Mouse (Mus musculus) adrenal gland, postnatal 4 days (tissue): ENCODE measurements around the gene Olfr1378. TPM values are rescaled to one million over a fixed set of nuclear protein-coding genes. Genes with fewer than 3 reads are reported as not detected.

Experiments used
- DNase-seq, 2 experiments: peaks; one replicate each; pipeline ENCODE4 v3.0.0; 2021 to 2022; ENCODE audit warnings: low spot score in 2 of 2, mixed read lengths in 2 of 2
- long read RNA-seq, 2 experiments: library from polyadenylated mRNA; stranded (forward); transcript quantifications; one replicate each; pipeline ENCODE4 v2.0.0; 2021
- total RNA-seq, 2 experiments: library from RNA; stranded (reverse); gene quantifications; 2 replicates each; pipeline ENCODE4 v1.2.3; 2021

Olfr1378 gene
- total RNA-seq, result not detected
- long read RNA-seq, experiment 1, result 0 reads
- long read RNA-seq, experiment 2, result 0 reads

DNA sequence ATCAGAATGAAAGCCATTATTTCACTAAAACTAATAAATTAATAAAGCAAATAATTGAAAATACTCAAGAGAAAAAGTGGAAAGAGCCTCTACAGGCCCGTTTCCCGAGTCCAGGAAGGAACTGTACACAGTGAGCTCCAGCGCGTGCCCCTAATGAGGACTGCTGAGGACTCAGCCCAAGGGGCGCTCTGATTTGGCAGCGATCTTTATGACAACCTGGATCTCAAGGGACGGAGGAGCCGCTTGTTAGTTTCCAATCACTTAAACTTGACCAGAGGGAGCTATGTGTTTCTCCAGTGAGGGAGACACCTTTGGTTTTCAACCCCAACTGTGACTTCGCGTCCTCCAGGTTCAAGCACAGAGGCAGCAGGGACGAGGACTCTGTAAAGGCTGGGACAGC is at the start of gene Olfr1378:
Olfr1378 (plus strand) TSS at position 301 of the 400 bp plus-strand sequence.
- DNase-seq, result no peak

GRCm38 (mm10) chr11:50930469-50931014 is 35.8 kb upstream of the Olfr1378 start:
- no peak for DNase-seq

GRCm38 (mm10) chr11:50931021-50931420 is 35.3 kb upstream of the Olfr1378 start:
- no peak for DNase-seq

DNA sequence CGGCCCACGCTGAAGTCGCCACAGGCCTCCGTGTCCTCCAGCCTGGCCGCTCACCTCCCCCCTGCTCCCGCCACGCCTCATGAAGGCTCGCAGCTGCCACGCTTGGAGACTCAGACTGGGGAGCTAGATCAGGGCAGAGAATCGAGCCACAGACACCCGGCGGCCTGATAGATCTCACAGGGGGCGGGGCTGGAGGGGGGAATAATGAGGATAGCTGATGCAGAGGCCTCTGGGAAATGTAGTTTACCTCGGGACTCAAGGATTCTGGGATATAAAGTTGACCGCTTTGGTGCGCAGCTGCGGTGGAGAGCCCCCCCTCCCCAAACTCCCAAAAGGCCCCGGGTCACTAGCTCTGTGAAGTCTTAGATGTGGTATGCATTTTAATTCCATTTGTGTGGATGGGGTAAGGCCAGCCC is 34.9 kb upstream of the Olfr1378 start, which contains the start of gene Zfp354b:
Zfp354b (minus strand) TSS at position 183 of the 416 bp plus-strand sequence.
- DNase-seq, result peak; percentile 21 to 60

- no peak for DNase-seq
Observed at GRCm38 (mm10) chr11:50932040-50932439, 34.3 kb upstream of the Olfr1378 start.

DNA sequence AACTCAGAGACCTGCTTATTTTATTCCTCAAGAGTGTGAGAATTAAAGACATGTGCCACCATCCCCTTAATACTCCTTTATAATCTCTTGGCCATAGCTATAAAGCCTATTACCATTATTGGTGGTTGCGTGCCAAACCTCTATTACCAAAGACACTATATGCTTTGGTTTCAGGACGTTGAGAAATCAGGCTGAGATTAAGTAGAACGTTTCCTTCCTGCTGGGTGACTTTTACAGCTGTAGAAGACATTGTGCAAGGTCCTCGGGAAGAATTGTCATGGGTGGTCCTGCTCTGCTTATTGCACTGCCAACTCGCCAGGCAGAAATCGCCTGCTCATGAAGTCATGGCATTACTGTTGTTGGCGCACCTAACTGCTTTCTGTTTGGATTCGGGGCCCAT is 27.9 kb upstream of the Olfr1378 start:
- no peak for DNase-seq

DNA sequence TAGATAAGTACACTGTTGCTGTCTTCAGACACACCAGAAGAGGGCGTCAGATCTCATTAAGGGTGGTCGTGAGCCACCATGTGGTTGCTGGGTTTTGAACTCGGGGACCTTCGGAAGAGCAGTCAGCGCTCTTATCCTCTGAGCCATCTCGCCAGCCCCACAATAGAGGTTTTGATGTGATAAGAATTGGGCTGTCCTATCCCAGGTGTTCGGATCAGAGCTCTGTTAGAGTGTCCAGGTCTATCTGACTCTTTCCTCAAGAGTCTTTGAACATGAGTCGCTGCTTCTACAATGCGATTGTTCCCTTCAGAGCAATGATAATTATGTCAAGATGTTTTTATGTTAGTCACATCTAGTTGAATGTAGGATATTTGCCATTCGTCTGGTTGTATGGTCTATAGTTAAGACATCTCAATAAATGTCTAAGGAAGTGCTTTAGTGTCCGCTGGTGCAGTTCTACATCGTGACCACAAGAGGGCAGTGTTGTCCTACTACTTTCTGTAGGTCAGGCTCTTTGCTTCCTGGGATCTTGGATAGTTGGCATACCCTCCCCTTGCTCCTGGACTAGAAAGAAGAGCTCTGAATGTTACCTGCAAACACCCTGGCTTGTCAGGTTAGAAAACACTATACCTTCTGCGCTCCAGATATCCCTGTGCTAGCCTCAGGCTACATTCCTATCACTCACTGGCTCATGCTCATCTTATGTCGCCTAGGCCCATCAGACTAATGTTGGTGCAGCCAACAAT is 26.5 kb upstream of the Olfr1378 start:
- no peak for DNase-seq

DNA sequence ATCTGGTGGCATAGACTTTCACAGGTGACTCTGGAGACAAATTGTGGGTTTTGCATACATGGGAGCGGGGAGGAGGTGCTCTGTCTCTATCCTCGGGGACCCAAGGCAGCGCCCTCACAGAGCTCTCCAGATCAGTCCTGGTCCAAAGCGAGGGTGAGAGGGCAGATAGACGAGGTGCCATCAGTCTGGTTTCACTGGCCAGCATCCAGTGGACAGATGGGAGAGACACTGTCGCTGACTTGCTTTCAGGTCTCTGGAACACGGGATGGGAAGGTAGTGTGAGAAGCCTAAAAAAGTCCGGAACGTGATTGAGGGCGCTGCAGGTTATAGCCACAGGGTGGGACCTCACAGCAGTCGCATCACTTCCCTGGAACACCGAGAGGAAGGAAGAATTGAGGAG is 23.9 kb upstream of the Olfr1378 start:
- no peak for DNase-seq

DNA sequence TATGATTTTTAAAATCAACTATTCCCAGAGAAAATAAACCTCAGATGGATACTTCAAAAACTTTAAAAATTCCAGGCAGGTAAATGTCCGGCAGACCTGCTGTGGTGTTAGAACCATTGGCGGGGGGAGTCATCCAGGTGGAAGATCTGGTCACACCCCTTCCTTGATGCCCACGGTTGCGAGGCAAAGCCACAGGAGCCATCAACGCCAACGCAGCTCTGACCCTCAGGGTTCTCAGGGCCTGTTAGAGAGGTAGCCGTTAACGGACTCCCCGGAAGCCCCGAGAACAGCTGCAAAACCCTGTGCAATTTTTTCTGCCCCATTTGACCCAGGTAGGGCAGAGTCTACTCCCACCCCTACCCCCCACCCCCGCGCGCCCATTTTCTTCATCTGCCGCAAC is 22.8 kb upstream of the Olfr1378 start, which contains the start of gene 4933414I15Rik:
4933414I15Rik (minus strand) TSS at position 260 of the 400 bp plus-strand sequence.
- DNase-seq, result no peak

DNA sequence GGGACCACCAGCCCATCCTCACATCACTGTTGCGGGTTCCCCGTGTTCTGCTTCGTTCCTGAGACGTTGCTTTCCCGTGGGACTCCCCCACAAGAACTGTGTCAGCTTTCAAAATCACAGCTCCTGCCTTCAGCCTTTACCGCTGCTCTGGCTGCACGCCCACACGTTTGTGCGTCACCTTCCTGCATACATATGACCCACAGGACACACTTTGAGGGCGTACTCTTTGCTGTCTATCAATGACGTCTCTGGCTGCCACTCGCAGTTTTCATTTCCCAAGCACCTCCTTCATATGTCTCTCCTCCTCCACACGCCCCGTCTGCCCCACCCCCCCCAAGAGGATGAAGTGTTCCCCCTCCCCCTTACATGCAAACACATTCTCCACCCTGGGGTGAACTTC is 14.0 kb upstream of the Olfr1378 start:
- no peak for DNase-seq

DNA sequence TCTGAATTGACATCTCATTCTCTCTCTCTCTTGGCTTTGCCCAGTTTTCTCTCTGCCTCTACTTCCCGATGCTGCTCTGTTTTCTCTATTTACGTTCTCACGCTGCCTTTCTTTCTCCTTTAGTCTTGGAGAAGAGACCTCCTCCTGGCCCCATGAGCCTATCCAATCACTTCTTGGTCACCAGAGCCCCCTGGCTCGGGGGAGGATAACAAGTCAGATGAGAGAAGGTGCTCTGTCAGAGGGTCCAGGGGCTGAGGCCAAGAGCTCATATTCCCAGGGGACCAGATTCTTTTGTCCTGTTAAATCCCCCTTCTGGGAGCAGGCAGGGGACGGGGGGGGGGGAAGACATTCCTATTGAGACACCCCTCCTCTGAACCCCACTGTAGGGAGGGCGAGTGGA is 12.7 kb upstream of the Olfr1378 start, which contains the start of gene Prop1:
Prop1 (minus strand) TSS at position 101 of the 400 bp plus-strand sequence.
- DNase-seq, result no peak

DNA sequence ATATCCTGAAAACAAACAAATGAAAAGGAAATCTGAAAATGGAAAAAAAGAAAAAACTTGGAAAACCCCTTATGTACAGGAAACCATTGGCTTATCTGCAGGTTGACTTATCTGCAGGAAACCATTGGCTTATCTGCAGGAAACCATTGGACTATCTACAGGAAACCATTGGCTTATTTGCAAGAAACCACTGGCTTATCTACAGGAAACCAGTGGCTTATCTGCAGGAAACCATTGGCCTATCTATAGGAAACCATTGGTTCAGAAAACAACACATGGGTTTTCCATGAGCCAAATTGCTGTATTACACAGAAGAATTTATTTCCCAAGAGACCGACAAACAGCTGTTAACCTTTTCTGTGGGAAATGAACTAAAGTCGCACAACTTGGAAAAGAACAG is 1.4 kb upstream of the Olfr1378 start:
- DNase-seq, result no peak

DNA sequence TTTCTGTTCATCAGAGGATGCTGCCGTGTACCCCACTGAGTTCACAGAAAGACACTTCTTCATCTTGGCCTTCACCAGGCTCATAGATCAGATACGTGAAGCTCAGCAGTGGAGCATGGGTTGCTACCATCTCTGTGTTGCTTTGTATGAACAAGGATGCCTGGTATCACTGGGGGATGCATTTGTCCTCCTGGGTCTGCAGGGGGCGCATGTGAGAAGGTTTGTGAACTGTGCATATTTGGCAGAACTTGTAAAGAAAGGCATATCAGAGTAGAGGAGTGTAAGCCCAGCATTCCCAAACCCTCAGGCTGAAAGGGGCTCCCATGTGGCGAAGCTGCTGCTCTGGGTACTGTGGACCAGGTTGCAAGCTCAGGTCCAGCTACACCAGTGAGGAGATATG is 10.9 kb downstream of the Olfr1378 start:
- DNase-seq, result no peak

- no peak for DNase-seq
Observed at GRCm38 (mm10) chr11:50981667-50982066, 15.3 kb downstream of the Olfr1378 start, which contains the start of gene Olfr1377. Gene Olfr1377 (plus strand): TSS chr11:50981967.

DNA sequence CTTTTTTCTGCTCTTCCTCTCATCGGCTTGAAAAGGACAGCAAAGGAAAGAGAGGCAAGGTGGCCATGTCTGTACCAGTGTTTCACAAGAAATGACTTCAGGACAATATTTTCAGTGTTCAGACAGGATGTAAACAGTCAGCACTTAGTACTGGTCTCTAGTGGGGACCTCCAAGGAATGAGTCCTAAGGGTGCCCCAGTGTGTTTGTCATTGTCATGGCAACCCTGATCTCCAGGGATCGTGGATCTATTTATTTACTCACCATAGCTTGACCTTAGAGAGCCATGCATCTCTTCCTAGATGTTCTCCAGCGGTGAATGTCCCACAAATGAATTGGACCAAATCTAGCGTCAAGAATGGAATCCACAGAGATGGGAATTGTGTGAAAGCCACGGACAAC is 37.0 kb downstream of the Olfr1378 start, which contains the start of gene Olfr51:
Olfr51 (plus strand) TSS at position 301 of the 400 bp plus-strand sequence.
- DNase-seq, result no peak

GRCm38 (mm10) chr11:51011821-51012220 is 45.5 kb downstream of the Olfr1378 start:
- DNase-seq, result peak; percentile 61 to 75

GRCm38 (mm10) chr11:51013936-51014335 is 47.6 kb downstream of the Olfr1378 start, which contains the start of gene Olfr54:
Gene Olfr54 (plus strand): TSS chr11:51014236.
- no peak for DNase-seq

DNA sequence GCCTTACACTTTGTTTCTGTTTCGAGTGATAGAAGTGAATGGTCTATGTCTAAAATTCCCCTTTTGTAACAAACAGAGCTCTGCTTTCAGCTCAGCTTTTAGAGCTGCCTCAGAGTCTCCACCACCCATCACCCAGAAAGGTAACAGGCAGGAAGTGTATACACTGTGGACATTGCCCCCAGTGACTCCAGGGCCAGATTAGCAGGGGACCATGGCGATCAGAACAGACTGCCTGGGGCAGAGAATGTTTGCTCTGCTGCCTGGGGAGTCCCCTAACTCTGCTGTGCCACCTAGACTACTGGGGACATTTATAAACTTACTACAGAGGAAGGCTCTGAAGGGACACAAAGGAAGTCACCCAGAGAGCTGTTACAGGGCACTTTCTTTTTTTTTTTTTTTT is 50.0 kb downstream of the Olfr1378 start:
- DNase-seq, result no peak
